ENCODE assay signal across 19 mouse cellular contexts in genomic region chr5:43130377-43130776, GRCm38 (mm10).
DNase-seq lines count a peak whose midpoint lies in the region; ATAC-seq lines count a peak whose summit lies in the region.
"Had no signal": no experiment of that assay in that cellular context is flagged by ENCODE, and none has a peak within 500 bp of the region (broad histone marks: within the 10 kb centered on the region; RNA-seq: fewer than 3 reads in every experiment).

No protein-coding gene starts in this region.

- intact Hi-C loops in left cerebral cortex, postnatal 4 days (cut with DNase I), result no loop called here

- DNase-seq in frontal cortex, postnatal 10 days (ENCODE audit: low spot score in 2 of 2), result no peak
- peak; percentile 29 for DNase-seq in left cerebral cortex, adult 11 months (ENCODE audit: low spot score)
- no peak for DNase-seq in left cerebral cortex, postnatal 4 days
- DNase-seq in right cerebral cortex, postnatal 25 days, result peak; percentile 28
- no peak for DNase-seq in right cerebral cortex, postnatal 4 days
- DNase-seq in thymus, adult 18-20 months, result no peak
- no peak for DNase-seq in kidney, adult 8-10 months
- DNase-seq: cerebellum, adult 11 months; cerebellum, postnatal 10 days; heart, adult 18-20 months; heart, postnatal 4 days; lung, postnatal 4 days; spleen, adult 18-20 months had no signal

- peak; percentile 92 for ATAC-seq in frontal cortex, adult (ENCODE audit: low TSS enrichment)
- ATAC-seq: activated CD4-positive, CD25-positive, alpha-beta regulatory T cell, adult 4 months; CD4-positive, CD25-positive, alpha-beta regulatory T cell, adult 4 months; forebrain, embryonic 15.5 days; hindbrain, postnatal 0 days; intestine, postnatal 0 days had no signal

Comparison
In these comparisons a context has a peak if more than half of its experiments do, and no peak if none do; other contexts are left out.
1. DNase-seq: peak in left cerebral cortex, adult 11 months (single experiment) and right cerebral cortex, postnatal 25 days (single experiment); none in frontal cortex, postnatal 10 days (0 of 2), left cerebral cortex, postnatal 4 days (single experiment), right cerebral cortex, postnatal 4 days (single experiment), thymus, adult 18-20 months (0 of 2) and kidney, adult 8-10 months (0 of 2).